Mouse (Mus musculus) inflammation-experienced regulatory T-cells, adult 16 weeks (primary cell): Measurements from ENCODE around the gene 6030445D17Rik. TPM values are rescaled to one million over a fixed set of nuclear protein-coding genes. Genes with fewer than 3 reads are reported as not detected.

ENCODE experiments used
- polyA plus RNA-seq: library from polyadenylated mRNA; unstranded; fragments of 100-300 nt; shearing (Covaris generic); gene quantifications from one replicate; pipeline ENCODE4 v1.2.1, GENCODE M21; 2017

The 6030445D17Rik gene
- not detected for polyA plus RNA-seq

DNA sequence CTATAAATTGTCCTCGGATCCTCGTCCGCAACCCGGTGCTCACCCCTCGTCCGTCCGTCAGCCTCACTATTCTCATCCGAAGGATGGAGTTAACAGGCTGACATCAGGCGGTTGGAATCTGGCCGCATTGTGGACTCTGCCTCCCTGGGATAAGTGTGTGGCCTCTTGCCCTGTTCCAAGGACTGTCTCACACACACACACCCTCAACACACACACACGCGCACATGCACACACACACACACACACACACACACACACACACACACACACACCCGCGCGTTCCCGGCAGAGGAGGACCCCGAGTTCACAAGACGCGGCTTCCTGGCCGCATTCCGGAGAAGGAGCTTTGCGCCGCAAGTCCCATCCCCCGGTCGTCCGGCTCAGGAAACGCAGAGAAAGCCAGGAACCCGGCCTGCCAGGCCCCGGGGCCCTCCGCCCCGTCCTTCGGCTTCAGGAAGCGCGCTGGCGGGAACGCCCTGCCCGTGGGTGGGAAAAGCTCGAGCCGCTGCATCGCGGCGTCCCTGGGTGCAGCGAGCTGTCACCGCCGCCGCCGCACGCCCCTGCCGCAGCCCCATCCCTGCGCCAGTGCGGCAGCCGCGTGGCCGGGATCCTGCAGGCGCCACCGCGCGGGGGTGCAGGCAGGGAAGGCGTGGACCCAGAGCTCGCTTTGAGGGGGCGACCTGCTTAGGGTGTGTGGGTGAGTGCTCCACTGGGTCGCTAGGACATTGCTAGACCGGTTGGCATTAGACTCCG is at the start of gene 6030445D17Rik:
6030445D17Rik (plus strand) TSS at position 165 of the 753 bp plus-strand sequence.

GRCm38 (mm10) chr4:136423224-136423623 is 38.8 kb upstream of the 6030445D17Rik start, which contains the start of gene Htr1d:
Gene Htr1d (plus strand): TSS chr4:136423524.

GRCm38 (mm10) chr4:136469371-136469903 is 7.4 kb downstream of the 6030445D17Rik start, which contains the start of gene Luzp1:
Gene Luzp1 (plus strand): TSS chr4:136469761.

Other genes with a start within 250 kb of the 6030445D17Rik start
- gene Tcea3, start 214.5 kb upstream of the 6030445D17Rik start, polyA plus RNA-seq: 0.85 TPM
- 20.4 TPM for gene Zfp46, start 177.6 kb upstream of the 6030445D17Rik start, polyA plus RNA-seq
- gene Hnrnpr, start 151.3 kb upstream of the 6030445D17Rik start, polyA plus RNA-seq: 141 TPM
- not detected for gene Htr1d, start 38.7 kb upstream of the 6030445D17Rik start, polyA plus RNA-seq
- gene Luzp1, start 7.5 kb downstream of the 6030445D17Rik start, polyA plus RNA-seq: 6.0 TPM
- gene Kdm1a, start 140.5 kb downstream of the 6030445D17Rik start, polyA plus RNA-seq: 8.3 TPM
- not detected for gene Tex46, start 148.2 kb downstream of the 6030445D17Rik start, polyA plus RNA-seq
- gene Lactbl1, start 160.4 kb downstream of the 6030445D17Rik start, polyA plus RNA-seq: 0.13 TPM